Mouse (Mus musculus) left cerebral cortex, postnatal 4 days (tissue): ENCODE results near the gene Gsap. TPM values are rescaled to one million over a fixed set of nuclear protein-coding genes. Genes with fewer than 3 reads are reported as not detected.
"Not testable (repeated sequence)": the region's sequence is repeated elsewhere in the genome, so short reads cannot be mapped to it uniquely, and the experiment has no call there.

Experiments used
- DNase-seq: peaks from one replicate; pipeline ENCODE4 v3.0.0-alpha.2; 2022
- intact Hi-C: fragments of 180-260 bp; cut with DNase I; formaldehyde crosslinking; loops from one replicate; pipeline ENCODE4 v1.15.1; 2025
- total RNA-seq, 2 experiments: library from RNA; stranded (reverse); gene quantifications; 2 replicates each; pipeline ENCODE4 v1.2.3; 2021

Gsap gene
- total RNA-seq, 2 experiments from 2014 or later: 11.4 to 12.0 TPM

- DNase-seq: no peak
- intact Hi-C loops: no loop called here
Observed at GRCm38 (mm10) chr5:21255551-21256132, 69.6 kb downstream of the Gsap start.

GRCm38 (mm10) chr5:21257126-21257525 lies 71.1 kb downstream of the Gsap start:
- DNase-seq: no peak
- intact Hi-C loops: no loop called here

- no peak for DNase-seq
- intact Hi-C loops: no loop called here
Observed at GRCm38 (mm10) chr5:21257806-21258205, 71.8 kb downstream of the Gsap start.

GRCm38 (mm10) chr5:21260746-21261145 lies 74.7 kb downstream of the Gsap start:
- intact Hi-C loops: loop anchor here (5.0 to 10.0 kb wide), 3 partner anchors 162 to 382 kb away; partner anchors contain the start of genes Ccdc146 and Fam185a
- no peak for DNase-seq

GRCm38 (mm10) chr5:21261202-21261844 lies 75.3 kb downstream of the Gsap start:
- intact Hi-C loops: loop anchor here (5.0 to 10.0 kb wide), 3 partner anchors 161 to 381 kb away; partner anchors contain the start of genes Ccdc146 and Fam185a
- DNase-seq: no peak

GRCm38 (mm10) chr5:21263202-21264055 lies 77.4 kb downstream of the Gsap start:
- intact Hi-C loops: loop anchor here (5.0 to 10.0 kb wide), 3 partner anchors 159 to 379 kb away; partner anchors contain the start of genes Ccdc146 and Fam185a
- peak; percentile 83 for DNase-seq

GRCm38 (mm10) chr5:21264352-21265021 lies 78.4 kb downstream of the Gsap start:
- intact Hi-C loops: loop anchor here (5.0 to 10.0 kb wide), 3 partner anchors 158 to 378 kb away; partner anchors contain the start of genes Ccdc146 and Fam185a
- DNase-seq: no peak

GRCm38 (mm10) chr5:21265049-21265448 lies 79.0 kb downstream of the Gsap start:
- intact Hi-C loops: loop anchor here (10.0 kb wide), 1 partner anchor 320 kb away; no protein-coding TSS in a partner anchor
- DNase-seq: peak; percentile 88

- DNase-seq: no peak
- intact Hi-C loops: loop anchor here (10.0 kb wide), 1 partner anchor 318 kb away; no protein-coding TSS in a partner anchor
Observed at GRCm38 (mm10) chr5:21267090-21267489, 81.0 kb downstream of the Gsap start.

- no peak for DNase-seq
- intact Hi-C loops: loop anchor here (10.0 kb wide), 1 partner anchor 315 kb away; no protein-coding TSS in a partner anchor
Observed at GRCm38 (mm10) chr5:21269446-21269845, 83.4 kb downstream of the Gsap start.

- intact Hi-C loops: no loop called here
- DNase-seq: no peak
Observed at GRCm38 (mm10) chr5:21270756-21271155, 84.7 kb downstream of the Gsap start.

GRCm38 (mm10) chr5:21271386-21272354 lies 85.6 kb downstream of the Gsap start:
- no peak for DNase-seq
- intact Hi-C loops: no loop called here

GRCm38 (mm10) chr5:21277685-21278084 lies 91.6 kb downstream of the Gsap start:
- DNase-seq: not testable (repeated sequence)
- intact Hi-C loops: loop anchor here (5.0 kb wide), 1 partner anchor 365 kb away; no protein-coding TSS in a partner anchor

- DNase-seq: no peak
- intact Hi-C loops: no loop called here
Observed at GRCm38 (mm10) chr5:21283356-21284062, 97.5 kb downstream of the Gsap start.

- no peak for DNase-seq
- intact Hi-C loops: no loop called here
Observed at GRCm38 (mm10) chr5:21288658-21289435, 102.8 kb downstream of the Gsap start.

GRCm38 (mm10) chr5:21290594-21290993 lies 104.5 kb downstream of the Gsap start:
- intact Hi-C loops: no loop called here

GRCm38 (mm10) chr5:21295683-21296082 lies 109.6 kb downstream of the Gsap start:
- no peak for DNase-seq
- intact Hi-C loops: no loop called here

More at GRCm38 (mm10) chr5:21290594-21290993, 104.5 kb downstream of the Gsap start:
- DNase-seq: no peak
